Mouse (Mus musculus): Measurements from ENCODE around the gene Dnajc2. TPM values are rescaled to one million over a fixed set of nuclear protein-coding genes. Genes with fewer than 3 reads are reported as not detected.
"Not testable (repeated sequence)": the region's sequence is repeated elsewhere in the genome, so short reads cannot be mapped to it uniquely, and the experiment has no call there.

The Dnajc2 gene
- total RNA-seq, 2 experiments from 2014 or later = 28.0 to 34.1 TPM

DNA sequence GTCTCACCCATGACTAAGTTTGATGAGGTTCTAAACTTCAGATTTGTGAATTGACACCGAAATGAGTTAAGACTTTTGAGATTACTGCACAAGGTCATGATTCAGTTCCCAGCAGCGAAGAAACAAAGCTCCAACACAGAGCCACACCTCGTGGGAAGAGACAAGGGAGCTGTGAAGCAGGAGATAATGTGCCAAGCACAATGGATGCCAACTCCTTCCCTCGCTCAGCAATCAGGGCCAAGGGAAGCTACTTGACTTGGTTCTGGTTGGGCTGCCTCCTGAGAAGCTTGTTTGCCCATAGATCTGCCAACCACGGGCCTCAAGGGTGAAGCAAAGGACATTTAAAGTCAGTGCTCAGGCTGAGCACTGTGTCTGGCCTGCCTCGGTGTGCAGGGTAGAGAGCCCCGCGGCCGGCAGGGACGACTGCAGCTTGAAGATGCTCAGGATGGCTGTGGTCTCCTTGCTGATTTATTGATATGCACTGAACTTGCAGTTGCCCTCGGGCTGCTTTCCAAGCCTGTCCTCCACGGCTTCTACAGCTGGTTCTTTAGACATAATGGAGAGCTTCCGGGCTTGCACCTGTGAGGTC, 72.8 kb downstream of the Dnajc2 start:
- no peak for TF ChIP-seq CTCF (conservative IDR thresholded peaks at IDR 0.05)
- Histone ChIP-seq H3K27ac (no peak overlapping the region), H3K4me3 (no peak overlapping the region)
- no peak for DNase-seq (ENCODE audit: low spot score in 2 of 2)

DNA sequence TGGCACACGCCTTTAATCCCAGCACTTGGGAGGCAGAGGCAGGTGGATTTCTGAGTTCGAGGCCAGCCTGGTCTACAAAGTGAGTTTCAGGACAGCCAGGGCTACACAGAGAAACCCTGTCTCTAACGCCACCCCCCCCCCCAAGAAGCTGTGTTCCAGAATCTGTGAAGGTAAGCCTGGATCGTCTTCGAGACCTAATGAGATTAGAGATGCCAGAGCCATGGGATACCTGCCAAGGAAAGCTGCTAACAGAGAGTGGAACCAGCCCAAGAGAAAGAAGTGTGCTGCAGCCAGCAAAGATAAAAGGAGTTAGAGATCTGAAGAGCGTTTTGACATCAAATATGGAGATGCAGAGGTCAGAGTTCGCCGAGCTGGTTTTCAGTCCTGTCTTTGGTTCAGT, 77.0 kb downstream of the Dnajc2 start:
- H3K4me3 ChIP-seq; DNase-seq (ENCODE audit: low spot score in 2 of 2); H3K27ac ChIP-seq: not testable (repeated sequence)

Other genes with a start within 250 kb of the Dnajc2 start
- under 1 TPM; 0.23 to 0.47 TPM for gene Lrrc17, start 241.7 kb downstream of the Dnajc2 start, total RNA-seq (2021)
- under 1 TPM; 0.29 to 0.41 TPM for gene Fbxl13, start 139.6 kb downstream of the Dnajc2 start, total RNA-seq (2021)
- 10 to 100 TPM; 20.6 to 23.3 TPM for gene Armc10, start 139.4 kb downstream of the Dnajc2 start, total RNA-seq (2021)
- 10 to 100 TPM; 28.4 to 34.7 TPM for gene Napepld, start 83.9 kb downstream of the Dnajc2 start, total RNA-seq (2021)
- gene Pmpcb, start 48.1 kb downstream of the Dnajc2 start, total RNA-seq (2021) = 10 to 100 TPM; 72.9 to 73.9 TPM
- gene Psmc2, start within 50 bp of the Dnajc2 start, total RNA-seq (2021) = 100 to 1,000 TPM; 116 to 118 TPM
- not detected for gene Slc26a5, start 80.4 kb upstream of the Dnajc2 start, total RNA-seq (2021)

Data from layer of hippocampus, adult 2 months (tissue).